Mouse (Mus musculus): Measurements from ENCODE around the gene F2.

GRCm38 (mm10) chr2:91629682-91630081, 6.5 kb downstream of the F2 start:
- TF ChIP-seq POLR2A (IDR thresholded peaks at IDR 0.05; ENCODE audit: borderline replicate concordance, control insufficient read depth, low read depth, low read length) (no peak), CTCF (IDR thresholded peaks at IDR 0.05; ENCODE audit: control insufficient read depth, insufficient read depth, low read length) (0 out of 2 replicates have a peak, but pooled peaks have one; percentile 1)
